Mouse (Mus musculus) naive thymus-derived CD4-positive, alpha-beta T cell, adult 5 months (primary cell): ENCODE measurements around the gene Emg1. TPM values are rescaled to one million over a fixed set of nuclear protein-coding genes. Genes with fewer than 3 reads are reported as not detected.

Experiments
- polyA plus RNA-seq: library from polyadenylated mRNA; unstranded; fragments of 100-300 nt; shearing (Covaris generic); gene quantifications from one replicate; pipeline ENCODE4 v1.2.1, GENCODE M21; 2017

The Emg1 gene
- 347 TPM for polyA plus RNA-seq

GRCm38 (mm10) chr6:124711824-124712782 lies at the start of gene Emg1, which contains the start of gene Phb2:
Gene Emg1 (minus strand): TSS chr6:124712178.
Gene Phb2 (plus strand): TSS chr6:124712336.

GRCm38 (mm10) chr6:124755831-124756595 lies 44.0 kb upstream of the Emg1 start, which contains the start of the genes Gm45234 and Atn1:
Gene Gm45234 (minus strand): TSS chr6:124756021.
Gene Atn1 (minus strand): TSS chr6:124756524.

GRCm38 (mm10) chr6:124740888-124741761 lies 29.1 kb upstream of the Emg1 start, which contains the start of gene Grcc10:
Gene Grcc10 (minus strand): TSS chr6:124741374.

GRCm38 (mm10) chr6:124738511-124739023 lies 26.6 kb upstream of the Emg1 start, which contains the start of gene Ptpn6:
Gene Ptpn6 (minus strand): TSS chr6:124738714.

GRCm38 (mm10) chr6:124662477-124663423 lies 49.2 kb downstream of the Emg1 start, which contains the start of gene Lpcat3:
Gene Lpcat3 (plus strand): TSS chr6:124663027.

Other genes starting within 250 kb of the Emg1 start
- gene Clstn3, start 247.4 kb downstream of the Emg1 start, polyA plus RNA-seq: 0.85 TPM
- gene C1rl, start 219.1 kb downstream of the Emg1 start, polyA plus RNA-seq: not detected
- gene C1ra, start 199.8 kb downstream of the Emg1 start, polyA plus RNA-seq: not detected
- not detected for gene C1s1, start 169.8 kb downstream of the Emg1 start, polyA plus RNA-seq
- gene C1rb, start 141.9 kb downstream of the Emg1 start, polyA plus RNA-seq: not detected
- not detected for gene C1s2, start 76.1 kb downstream of the Emg1 start, polyA plus RNA-seq
- 54.5 TPM for gene Lpcat3, start 49.2 kb downstream of the Emg1 start, polyA plus RNA-seq
- gene Phb2, start 158 bp upstream of the Emg1 start, polyA plus RNA-seq: 133 TPM
- 209 TPM for gene Ptpn6, start 26.5 kb upstream of the Emg1 start, polyA plus RNA-seq
- gene Grcc10, start 29.2 kb upstream of the Emg1 start, polyA plus RNA-seq: 275 TPM
- not detected for gene Gm45234, start 43.8 kb upstream of the Emg1 start, polyA plus RNA-seq
- gene Atn1, start 44.3 kb upstream of the Emg1 start, polyA plus RNA-seq: 40.2 TPM
- 2.5 TPM for gene Eno2, start 57.5 kb upstream of the Emg1 start, polyA plus RNA-seq
- 2.6 TPM for gene Lrrc23, start 67.5 kb upstream of the Emg1 start, polyA plus RNA-seq
- 1.4 TPM for gene Spsb2, start 96.5 kb upstream of the Emg1 start, polyA plus RNA-seq
- gene Tpi1, start 102.1 kb upstream of the Emg1 start, polyA plus RNA-seq: 40.1 TPM
- 90.0 TPM for gene Usp5, start 117.3 kb upstream of the Emg1 start, polyA plus RNA-seq
- 4.0 TPM for gene Cdca3, start 117.4 kb upstream of the Emg1 start, polyA plus RNA-seq
- gene Gnb3, start 128.1 kb upstream of the Emg1 start, polyA plus RNA-seq: not detected
- gene P3h3, start 145.6 kb upstream of the Emg1 start, polyA plus RNA-seq: not detected
- 0.10 TPM for gene Gpr162, start 151.8 kb upstream of the Emg1 start, polyA plus RNA-seq
- 550 TPM for gene Cd4, start 176.0 kb upstream of the Emg1 start, polyA plus RNA-seq
- not detected for gene Lag3, start 199.5 kb upstream of the Emg1 start, polyA plus RNA-seq
- 7.9 TPM for gene Ptms, start 207.9 kb upstream of the Emg1 start, polyA plus RNA-seq
- 126 TPM for gene Mlf2, start 219.2 kb upstream of the Emg1 start, polyA plus RNA-seq